ENCODE assay signal across 15 mouse cellular contexts in genomic region chr11:118182353-118182752, GRCm38 (mm10).
"Had no signal": no experiment of that assay in that cellular context is flagged by ENCODE, and none has a peak within 500 bp of the region (broad histone marks: within the 10 kb centered on the region; RNA-seq: fewer than 3 reads in every experiment).

No protein-coding gene starts in this region.

- H3K27me3 ChIP-seq: liver, embryonic 15.5 days; midbrain, embryonic 13.5 days; neural tube, embryonic 12.5 days had no signal

- H3K4me1 ChIP-seq: limb, embryonic 10.5 days; midbrain, embryonic 13.5 days; neural tube, embryonic 12.5 days had no signal

- H3K27ac ChIP-seq: limb, embryonic 10.5 days; liver, embryonic 15.5 days; midbrain, embryonic 13.5 days; neural tube, embryonic 12.5 days had no signal

- H3K4me3 ChIP-seq: limb, embryonic 10.5 days; liver, embryonic 15.5 days; midbrain, embryonic 13.5 days; myocyte; neural tube, embryonic 12.5 days had no signal

- H3K4me2 ChIP-seq: liver, embryonic 11.5 days; liver, embryonic 15.5 days; midbrain, embryonic 13.5 days; neural tube, embryonic 12.5 days had no signal

- ATAC-seq: lung, postnatal 0 days; midbrain, embryonic 13.5 days had no signal

- DNase-seq: kidney, adult 8-10 months; kidney, postnatal 25 days; layer of hippocampus, adult 9-11 months; lung, adult 2 months; lung, postnatal 36 days; retina, postnatal 1 day; right cerebral cortex, postnatal 4 days; thymus, postnatal 36 days had no signal

- H3K9me3 ChIP-seq: limb, embryonic 10.5 days; liver, embryonic 15.5 days; midbrain, embryonic 13.5 days; neural tube, embryonic 12.5 days had no signal

- H3K9ac ChIP-seq: liver, embryonic 15.5 days; midbrain, embryonic 13.5 days; neural tube, embryonic 12.5 days had no signal
